Mouse (Mus musculus) C2C12 (cell line): ENCODE data around the gene Pigx.

ENCODE experiments used
- CTCF ChIP-seq: IDR thresholded peaks from one replicate; pipeline ENCODE4 v1.5.1; 2011; ENCODE audit not compliant: control insufficient read depth, insufficient read depth, insufficient read length
- MYOD1 ChIP-seq: IDR thresholded peaks from one replicate; pipeline ENCODE4 v1.6.1; 2011; ENCODE audit warnings: low read depth; ENCODE audit not compliant: control insufficient read depth, insufficient read length

GRCm38 (mm10) chr16:32066899-32067298 is 32.6 kb downstream of the Pigx start:
- TF ChIP-seq CTCF (no peak), MYOD1 (no peak)
